Mouse (Mus musculus): ENCODE results near the gene 1700067K01Rik. TPM values are rescaled to one million over a fixed set of nuclear protein-coding genes. Genes with fewer than 3 reads are reported as not detected.

Gene 1700067K01Rik
- polyA plus RNA-seq, 1 experiment: 0.91 TPM

DNA sequence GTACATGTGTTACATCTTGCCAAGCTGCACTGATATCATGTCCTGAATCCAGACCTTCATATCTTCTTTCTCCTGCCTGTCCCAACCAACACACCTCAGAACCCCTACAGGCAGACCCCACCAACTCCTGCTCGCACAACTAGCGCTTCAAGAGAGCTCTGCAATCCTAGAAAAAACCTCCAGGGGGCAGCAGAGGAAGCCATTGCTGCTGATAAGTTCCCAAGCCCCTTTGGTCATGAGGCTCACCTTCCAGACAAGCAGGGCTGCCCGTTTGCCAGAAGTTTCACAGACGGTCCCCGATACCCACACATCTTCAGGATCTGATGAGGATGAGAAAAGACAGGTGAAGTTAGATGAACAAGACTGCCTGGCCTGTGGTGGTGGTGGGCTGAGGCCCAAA, 37.7 kb downstream of the 1700067K01Rik start:
- Histone ChIP-seq H3K4me1 (ENCODE audit: control insufficient read depth, insufficient read depth, insufficient read length, low read length) (peaks cover 3% of the 10 kb centered on the region), H3K4me3 (ENCODE audit: low read depth, low read length) (no peak overlapping the region), H3K27ac (ENCODE audit: insufficient read depth, low read depth, low read length) (no peak overlapping the region), H3K36me3 (ENCODE audit: control insufficient read depth, insufficient read depth, low read length) (no peaks in the 10 kb centered on the region), H3K27me3 (ENCODE audit: control insufficient read depth, insufficient read depth, low read length) (peaks cover 10% of the 10 kb centered on the region; the same call in 1 of the 2 replicates)
- WGBS: 6% methylated on average over 5 of the region's 5 CpGs
- peak; percentile 89; the same call in 1 of the 2 replicates for TF ChIP-seq CTCF (IDR thresholded peaks at IDR 0.05; ENCODE audit: extremely low read depth, insufficient read length, insufficient replicate concordance, low read depth, low read length)
- TF ChIP-seq POLR2A (IDR thresholded peaks at IDR 0.05; ENCODE audit: low read depth, low read length): no peak

DNA sequence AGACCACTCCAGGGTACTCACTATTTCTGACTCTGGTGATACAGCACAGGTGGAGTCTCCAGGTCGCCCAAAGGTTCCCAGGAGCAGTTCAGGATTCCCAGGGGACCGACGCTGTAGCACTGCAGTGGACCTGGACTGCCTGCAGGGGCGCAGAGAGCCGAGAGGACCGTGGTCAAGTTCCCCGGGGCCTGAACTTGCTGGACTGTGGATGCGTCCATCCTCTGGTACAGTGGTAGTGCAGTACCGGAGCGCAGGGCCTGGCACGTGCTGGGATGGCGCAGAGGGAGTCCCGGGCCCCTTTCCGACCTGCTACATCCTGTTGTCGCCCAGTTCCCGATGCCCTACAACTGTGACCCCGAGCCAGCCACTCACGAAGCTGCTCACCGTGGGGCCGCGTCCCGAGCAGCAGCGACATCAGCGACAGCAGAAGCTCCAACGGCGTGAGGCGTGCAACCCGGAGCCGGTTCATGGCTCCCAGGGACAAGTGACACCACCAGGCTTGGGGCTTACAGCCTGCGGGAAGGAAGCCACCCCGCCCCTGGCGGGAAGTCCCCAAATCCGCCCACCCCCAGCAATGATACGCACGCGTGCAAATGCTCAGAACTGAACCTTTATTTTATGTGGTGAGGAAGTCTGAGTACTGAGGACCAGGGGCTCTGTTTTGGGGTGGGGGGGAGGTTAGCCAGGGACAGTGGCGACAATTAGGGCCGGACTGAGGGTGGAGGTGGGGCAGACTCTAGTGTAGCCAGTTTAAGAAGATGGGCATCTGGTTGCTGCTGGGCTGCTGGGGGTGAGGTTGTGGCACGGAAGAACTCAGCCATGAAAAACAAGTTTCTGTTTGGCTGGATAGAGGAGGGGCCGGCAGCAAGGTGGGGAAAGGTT, 41.0 kb downstream of the 1700067K01Rik start, which contains the start of gene Il27ra:
Gene Il27ra, minus strand, starts transcription at position 524 of the 882 bp plus-strand sequence.
- WGBS: 8% methylated on average over 40 of the region's 40 CpGs
- TF ChIP-seq CTCF (IDR thresholded peaks at IDR 0.05; ENCODE audit: extremely low read depth, insufficient read length, insufficient replicate concordance, low read depth, low read length): peak; percentile 65; the same call in 1 of the 2 replicates
- TF ChIP-seq POLR2A (IDR thresholded peaks at IDR 0.05; ENCODE audit: low read depth, low read length): no peak
- Histone ChIP-seq H3K4me1 (ENCODE audit: control insufficient read depth, insufficient read depth, insufficient read length, low read length) (peaks cover 3% of the 10 kb centered on the region), H3K4me3 (ENCODE audit: low read depth, low read length) (peak within 1 kb of the TSS; percentile 57), H3K27me3 (ENCODE audit: control insufficient read depth, insufficient read depth, low read length) (peaks cover 17% of the 10 kb centered on the region; the same call in 1 of the 2 replicates), H3K36me3 (ENCODE audit: control insufficient read depth, insufficient read depth, low read length) (no peaks in the 10 kb centered on the region), H3K27ac (ENCODE audit: insufficient read depth, low read depth, low read length) (peak within 1 kb of the TSS; percentile 38; the same call in 1 of the 2 replicates)

GRCm38 (mm10) chr8:84042948-84043342, 41.6 kb downstream of the 1700067K01Rik start:
- no peak for TF ChIP-seq POLR2A (IDR thresholded peaks at IDR 0.05; ENCODE audit: low read depth, low read length)
- no peak for TF ChIP-seq CTCF (IDR thresholded peaks at IDR 0.05; ENCODE audit: extremely low read depth, insufficient read length, insufficient replicate concordance, low read depth, low read length)
- Histone ChIP-seq H3K27ac (ENCODE audit: insufficient read depth, low read depth, low read length) (no peak overlapping the region), H3K36me3 (ENCODE audit: control insufficient read depth, insufficient read depth, low read length) (no peaks in the 10 kb centered on the region), H3K4me3 (ENCODE audit: low read depth, low read length) (peak overlapping the region; percentile 57), H3K4me1 (ENCODE audit: control insufficient read depth, insufficient read depth, insufficient read length, low read length) (peaks cover 3% of the 10 kb centered on the region), H3K27me3 (ENCODE audit: control insufficient read depth, insufficient read depth, low read length) (peaks cover 17% of the 10 kb centered on the region; the same call in 1 of the 2 replicates)
- 61% methylated on average over 12 of the region's 12 CpGs for WGBS

DNA sequence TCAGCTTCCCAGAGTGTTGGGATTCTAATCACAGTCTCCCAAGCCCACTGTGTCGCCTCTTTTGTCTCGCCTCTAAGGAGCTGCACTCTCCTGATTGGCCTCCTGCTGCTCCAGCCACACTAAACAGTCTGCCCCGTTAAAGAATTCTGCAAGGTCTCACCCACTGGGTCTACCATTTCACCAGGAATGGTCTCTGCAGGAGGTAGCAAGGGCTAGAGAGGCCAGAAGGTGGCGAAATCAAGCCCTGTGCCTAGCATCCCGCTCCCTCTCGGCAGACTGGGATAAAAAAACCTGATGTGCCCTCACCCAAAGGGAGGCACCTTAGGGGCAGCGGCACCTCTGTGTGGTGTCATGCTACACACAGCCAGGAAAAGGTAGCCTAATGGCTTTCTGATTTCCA, 42.8 kb downstream of the 1700067K01Rik start:
- TF ChIP-seq CTCF (IDR thresholded peaks at IDR 0.05; ENCODE audit: extremely low read depth, insufficient read length, insufficient replicate concordance, low read depth, low read length): no peak; the same call in 1 of the 2 replicates
- peak; percentile 10; the same call in 1 of the 2 replicates for TF ChIP-seq POLR2A (IDR thresholded peaks at IDR 0.05; ENCODE audit: low read depth, low read length)
- H3K36me3 ChIP-seq (ENCODE audit: control insufficient read depth, insufficient read depth, low read length): no peaks in the 10 kb centered on the region
- H3K27me3 ChIP-seq (ENCODE audit: control insufficient read depth, insufficient read depth, low read length): peaks cover 17% of the 10 kb centered on the region; the same call in 1 of the 2 replicates
- H3K4me1 ChIP-seq (ENCODE audit: control insufficient read depth, insufficient read depth, insufficient read length, low read length): peaks cover 3% of the 10 kb centered on the region
- WGBS: 36% methylated on average over 7 of the region's 7 CpGs
- no peak overlapping the region for H3K27ac ChIP-seq (ENCODE audit: insufficient read depth, low read depth, low read length)
- H3K4me3 ChIP-seq (ENCODE audit: low read depth, low read length): no peak overlapping the region

- H3K4me3 ChIP-seq (ENCODE audit: low read depth, low read length): no peak within 1 kb of the TSS
- WGBS: 19% methylated on average over 9 of the region's 9 CpGs
- peaks cover 3% of the 10 kb centered on the region for H3K4me1 ChIP-seq (ENCODE audit: control insufficient read depth, insufficient read depth, insufficient read length, low read length)
- no peak within 1 kb of the TSS for H3K27ac ChIP-seq (ENCODE audit: insufficient read depth, low read depth, low read length)
- H3K36me3 ChIP-seq (ENCODE audit: control insufficient read depth, insufficient read depth, low read length): no peaks in the 10 kb centered on the region
- peaks cover 17% of the 10 kb centered on the region; the same call in 1 of the 2 replicates for H3K27me3 ChIP-seq (ENCODE audit: control insufficient read depth, insufficient read depth, low read length)
- TF ChIP-seq POLR2A (IDR thresholded peaks at IDR 0.05; ENCODE audit: low read depth, low read length) (no peak), CTCF (IDR thresholded peaks at IDR 0.05; ENCODE audit: extremely low read depth, insufficient read length, insufficient replicate concordance, low read depth, low read length) (no peak)
Measured at GRCm38 (mm10) chr8:84044900-84045299, 43.6 kb downstream of the 1700067K01Rik start, which contains the start of gene Rln3. Rln3 (minus strand) TSS chr8:84045000.

DNA sequence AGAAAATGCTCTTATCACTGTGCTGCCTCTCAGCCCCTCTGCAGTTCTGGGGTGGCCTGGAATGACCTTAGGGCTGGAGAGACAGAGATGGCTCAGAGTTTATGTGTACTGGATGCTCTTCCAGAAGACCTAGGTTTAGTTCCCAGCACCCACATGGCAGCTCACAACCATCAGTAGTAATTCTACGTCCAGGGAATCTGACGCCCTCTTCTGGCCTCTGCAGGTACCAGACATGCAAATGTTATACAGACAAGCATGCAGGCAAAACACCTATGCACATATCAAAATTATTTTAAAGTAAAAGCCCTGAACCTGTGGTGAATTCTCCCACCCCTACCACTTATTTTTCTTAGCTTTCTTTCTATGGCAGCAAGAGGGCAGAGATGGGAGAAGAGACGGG, 45.2 kb downstream of the 1700067K01Rik start:
- TF ChIP-seq CTCF (IDR thresholded peaks at IDR 0.05; ENCODE audit: extremely low read depth, insufficient read length, insufficient replicate concordance, low read depth, low read length): no peak
- TF ChIP-seq POLR2A (IDR thresholded peaks at IDR 0.05; ENCODE audit: low read depth, low read length): no peak
- Histone ChIP-seq H3K4me3 (ENCODE audit: low read depth, low read length) (no peak overlapping the region), H3K4me1 (ENCODE audit: control insufficient read depth, insufficient read depth, insufficient read length, low read length) (peaks cover 3% of the 10 kb centered on the region), H3K27ac (ENCODE audit: insufficient read depth, low read depth, low read length) (no peak overlapping the region), H3K36me3 (ENCODE audit: control insufficient read depth, insufficient read depth, low read length) (no peaks in the 10 kb centered on the region), H3K27me3 (ENCODE audit: control insufficient read depth, insufficient read depth, low read length) (peaks cover 17% of the 10 kb centered on the region; the same call in 1 of the 2 replicates)
- 80% methylated on average over 3 of the region's 3 CpGs for WGBS

- H3K36me3 ChIP-seq (ENCODE audit: control insufficient read depth, insufficient read depth, low read length): no peaks in the 10 kb centered on the region
- TF ChIP-seq POLR2A (IDR thresholded peaks at IDR 0.05; ENCODE audit: low read depth, low read length) (no peak), CTCF (IDR thresholded peaks at IDR 0.05; ENCODE audit: extremely low read depth, insufficient read length, insufficient replicate concordance, low read depth, low read length) (no peak)
- no peak overlapping the region for H3K27ac ChIP-seq (ENCODE audit: insufficient read depth, low read depth, low read length)
- 79% methylated on average over 5 of the region's 5 CpGs for WGBS
- H3K4me3 ChIP-seq (ENCODE audit: low read depth, low read length): no peak overlapping the region
- H3K4me1 ChIP-seq (ENCODE audit: control insufficient read depth, insufficient read depth, insufficient read length, low read length): no peaks in the 10 kb centered on the region
- peaks cover 12% of the 10 kb centered on the region; the same call in 1 of the 2 replicates for H3K27me3 ChIP-seq (ENCODE audit: control insufficient read depth, insufficient read depth, low read length)
Measured at GRCm38 (mm10) chr8:84048171-84048570, 46.9 kb downstream of the 1700067K01Rik start.

All from small intestine, adult 2 months (tissue).